Mouse (Mus musculus): ENCODE measurements around the gene Tmem39b. TPM values are rescaled to one million over a fixed set of nuclear protein-coding genes. Genes with fewer than 3 reads are reported as not detected.

Tmem39b gene
- polyA plus RNA-seq, 1 experiment from 2014 or later, result 16.1 TPM

DNA sequence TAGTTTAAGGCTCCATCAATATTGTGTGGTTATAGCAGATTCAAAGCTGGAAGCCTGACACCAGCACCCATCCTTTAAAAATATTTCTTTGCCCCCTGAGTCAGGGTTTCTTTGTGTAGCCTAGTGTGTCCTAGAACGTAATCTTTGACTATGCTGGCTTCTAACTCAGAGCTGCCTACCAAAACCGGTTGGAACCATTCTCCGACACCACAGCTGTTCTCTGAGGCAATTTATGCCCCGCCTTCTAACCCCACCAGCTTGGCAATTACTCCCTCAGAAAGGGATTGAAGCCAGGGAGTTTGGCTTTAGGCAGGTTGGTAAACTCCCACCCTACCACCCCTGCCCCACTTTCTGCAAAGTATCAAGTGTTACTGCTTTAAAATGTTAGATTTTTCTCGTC, 54.9 kb downstream of the Tmem39b start:
- H3K27me3 ChIP-seq (ENCODE audit: control insufficient read depth, insufficient read depth, low read length), result no peaks in the 10 kb centered on the region
- 54% methylated on average over 5 of the region's 5 CpGs for WGBS (ENCODE audit: insufficient replicate concordance)
- peak overlapping the region; percentile 8; the same call in 1 of the 2 replicates for H3K4me3 ChIP-seq (ENCODE audit: low read depth, low read length)
- no peak overlapping the region for H3K9ac ChIP-seq (ENCODE audit: low read depth, low read length)
- peaks cover 13% of the 10 kb centered on the region; the same call in 1 of the 2 replicates for H3K4me1 ChIP-seq (ENCODE audit: control insufficient read depth, insufficient read depth, low read length)
- ATAC-seq (replicated peaks; ENCODE audit: insufficient number of reproducible peaks, low FRiP score, low TSS enrichment), result no peak
- peaks cover 24% of the 10 kb centered on the region for H3K36me3 ChIP-seq (ENCODE audit: control insufficient read depth, insufficient read depth, low read length)
- no peak overlapping the region for H3K27ac ChIP-seq (ENCODE audit: low read depth, low read length)
- peak overlapping the region; percentile 20; the same call in 1 of the 2 replicates for H3K4me2 ChIP-seq
- no peaks in the 10 kb centered on the region for H3K9me3 ChIP-seq (replicated peaks; ENCODE audit: control insufficient read depth, low read length)

DNA sequence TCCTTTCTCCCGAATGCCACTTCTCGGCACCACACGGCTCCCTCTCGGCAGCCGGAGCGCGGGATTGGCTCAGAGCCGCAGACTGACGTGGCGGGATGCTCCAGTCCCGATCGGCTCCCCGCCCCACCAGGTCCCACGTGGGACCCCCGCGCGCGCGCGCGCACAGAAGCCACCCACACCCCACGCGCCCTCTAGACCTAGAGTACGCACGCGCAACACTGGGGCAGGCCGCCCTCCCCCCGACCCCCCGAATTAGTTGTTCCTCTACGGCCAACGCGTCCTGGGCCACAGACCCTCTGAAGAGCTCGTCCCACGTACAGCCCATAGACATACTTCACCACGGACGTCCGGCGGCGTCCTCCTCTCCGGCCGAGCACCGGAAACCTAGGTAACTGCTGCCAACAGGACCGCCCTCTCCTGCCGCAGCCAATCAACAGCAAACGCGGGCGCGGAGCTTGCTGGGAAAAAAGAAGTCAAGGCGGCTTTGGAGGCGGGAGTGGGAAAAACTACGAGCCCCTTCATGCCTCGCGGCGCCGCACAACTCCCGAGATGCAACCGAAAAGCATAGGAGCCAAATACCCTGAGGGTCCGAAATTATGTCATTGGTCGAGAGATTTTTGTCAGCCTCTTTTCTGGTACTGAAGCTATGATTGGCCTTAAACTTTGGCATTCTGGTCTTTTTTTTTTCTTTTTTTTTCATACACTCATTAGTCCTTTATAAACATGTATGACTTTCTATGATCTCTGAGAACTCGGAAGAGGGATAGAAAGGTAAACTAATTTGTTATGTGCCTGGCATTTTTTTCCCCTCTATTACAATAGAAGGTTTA, 55.8 kb downstream of the Tmem39b start, which contains the start of gene Txlna:
Txlna (minus strand) TSS at position 428 of the 830 bp plus-strand sequence.
- H3K36me3 ChIP-seq (ENCODE audit: control insufficient read depth, insufficient read depth, low read length), result peaks cover 27% of the 10 kb centered on the region
- no peaks in the 10 kb centered on the region for H3K27me3 ChIP-seq (ENCODE audit: control insufficient read depth, insufficient read depth, low read length)
- peak within 1 kb of the TSS; percentile 94 for H3K27ac ChIP-seq (ENCODE audit: low read depth, low read length)
- no peaks in the 10 kb centered on the region for H3K9me3 ChIP-seq (replicated peaks; ENCODE audit: control insufficient read depth, low read length)
- peak within 1 kb of the TSS; percentile 83 for H3K9ac ChIP-seq (ENCODE audit: low read depth, low read length)
- peak within 1 kb of the TSS; percentile 96 for H3K4me2 ChIP-seq
- ATAC-seq (replicated peaks; ENCODE audit: insufficient number of reproducible peaks, low FRiP score, low TSS enrichment), result peak; percentile 96
- H3K4me3 ChIP-seq (ENCODE audit: low read depth, low read length), result peak within 1 kb of the TSS; percentile 69
- H3K4me1 ChIP-seq (ENCODE audit: control insufficient read depth, insufficient read depth, low read length), result peaks cover 13% of the 10 kb centered on the region; the same call in 1 of the 2 replicates
- under 1% methylated on average over 60 of the region's 60 CpGs for WGBS (ENCODE audit: insufficient replicate concordance)

DNA sequence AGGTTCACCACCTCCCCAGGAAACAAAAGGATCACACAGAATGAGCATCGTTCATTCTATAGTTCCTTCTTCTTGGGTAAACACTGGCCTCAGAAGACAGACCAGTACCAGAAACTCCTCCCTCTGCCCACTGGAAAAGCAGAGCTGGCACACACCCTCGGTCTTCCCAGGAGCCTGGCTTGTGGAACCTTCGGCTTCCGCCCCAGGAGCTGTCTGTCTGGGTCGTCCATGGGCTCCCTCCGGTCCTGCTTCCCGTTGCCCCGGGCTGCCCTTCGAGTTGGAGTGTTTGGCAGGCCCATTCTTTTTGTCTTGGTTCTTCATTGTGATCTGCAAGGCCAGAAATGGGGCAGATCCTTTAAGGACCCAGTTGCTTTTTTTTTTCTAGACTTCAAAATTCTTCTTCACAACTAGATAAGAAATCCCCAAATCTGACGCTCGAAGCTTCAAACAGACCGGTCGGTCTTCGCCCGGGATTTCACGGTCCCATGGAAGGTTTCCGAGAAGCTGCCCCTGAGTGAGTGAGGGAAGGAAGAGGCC, 56.5 kb downstream of the Tmem39b start:
- ATAC-seq (replicated peaks; ENCODE audit: insufficient number of reproducible peaks, low FRiP score, low TSS enrichment), result no peak
- Histone ChIP-seq H3K9ac (ENCODE audit: low read depth, low read length) (peak overlapping the region; percentile 83), H3K9me3 (replicated peaks; ENCODE audit: control insufficient read depth, low read length) (no peaks in the 10 kb centered on the region), H3K4me2 (peak overlapping the region; percentile 96), H3K27ac (ENCODE audit: low read depth, low read length) (peak overlapping the region; percentile 94), H3K4me1 (ENCODE audit: control insufficient read depth, insufficient read depth, low read length) (peaks cover 13% of the 10 kb centered on the region; the same call in 1 of the 2 replicates), H3K27me3 (ENCODE audit: control insufficient read depth, insufficient read depth, low read length) (no peaks in the 10 kb centered on the region), H3K36me3 (ENCODE audit: control insufficient read depth, insufficient read depth, low read length) (peaks cover 31% of the 10 kb centered on the region), H3K4me3 (ENCODE audit: low read depth, low read length) (peak overlapping the region; percentile 69)
- 7% methylated on average over 17 of the region's 17 CpGs for WGBS (ENCODE audit: insufficient replicate concordance)

DNA sequence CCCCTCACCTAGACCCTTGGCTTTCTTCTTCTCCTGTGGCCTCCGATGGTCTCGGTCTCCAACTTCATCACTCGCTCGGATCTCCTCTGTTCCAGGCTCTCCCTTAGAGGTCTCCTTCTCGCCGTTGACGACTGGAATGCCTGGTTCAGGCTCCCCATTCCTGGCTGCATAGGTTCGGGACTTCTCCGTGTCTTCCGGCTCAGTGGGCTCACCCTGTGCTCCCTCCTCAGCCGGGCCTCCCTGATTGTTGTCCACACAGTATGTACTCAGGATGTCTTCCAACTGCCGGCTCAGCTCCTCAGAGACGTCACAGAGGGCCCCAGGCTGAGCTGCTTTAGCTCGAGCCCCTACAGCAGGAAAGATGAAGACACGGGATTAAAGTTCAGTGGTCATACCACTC, 57.4 kb downstream of the Tmem39b start:
- no peaks in the 10 kb centered on the region for H3K27me3 ChIP-seq (ENCODE audit: control insufficient read depth, insufficient read depth, low read length)
- WGBS (ENCODE audit: insufficient replicate concordance), result 84% methylated on average over 15 of the region's 15 CpGs
- peak overlapping the region; percentile 69; the same call in 1 of the 2 replicates for H3K4me3 ChIP-seq (ENCODE audit: low read depth, low read length)
- no peak overlapping the region for H3K27ac ChIP-seq (ENCODE audit: low read depth, low read length)
- no peak for ATAC-seq (replicated peaks; ENCODE audit: insufficient number of reproducible peaks, low FRiP score, low TSS enrichment)
- H3K9me3 ChIP-seq (replicated peaks; ENCODE audit: control insufficient read depth, low read length), result no peaks in the 10 kb centered on the region
- no peak overlapping the region for H3K9ac ChIP-seq (ENCODE audit: low read depth, low read length)
- H3K4me2 ChIP-seq, result peak overlapping the region; percentile 96
- H3K36me3 ChIP-seq (ENCODE audit: control insufficient read depth, insufficient read depth, low read length), result peaks cover 38% of the 10 kb centered on the region
- H3K4me1 ChIP-seq (ENCODE audit: control insufficient read depth, insufficient read depth, low read length), result peaks cover 13% of the 10 kb centered on the region; the same call in 1 of the 2 replicates

DNA sequence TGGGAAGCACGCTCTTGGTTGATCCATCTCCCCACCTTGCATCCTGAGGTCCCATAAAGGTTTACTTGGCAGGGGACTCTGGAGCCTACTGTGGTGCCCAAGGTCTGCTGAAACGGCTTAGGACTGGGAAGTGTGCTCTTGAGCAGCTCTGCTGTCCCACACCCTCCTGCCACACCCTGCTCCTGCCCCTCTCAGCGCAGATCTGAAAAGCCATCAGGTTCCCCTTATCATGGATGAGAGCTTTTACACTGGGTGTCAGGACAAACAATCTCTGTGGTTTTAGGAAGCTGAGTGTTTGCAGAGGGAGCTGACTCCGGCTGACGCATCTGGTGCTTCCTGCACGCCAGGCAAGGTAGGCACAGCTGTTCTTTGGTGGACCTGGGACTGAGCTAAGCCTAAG, 62.8 kb downstream of the Tmem39b start:
- H3K9ac ChIP-seq (ENCODE audit: low read depth, low read length), result no peak overlapping the region
- H3K27ac ChIP-seq (ENCODE audit: low read depth, low read length), result no peak overlapping the region
- no peaks in the 10 kb centered on the region for H3K27me3 ChIP-seq (ENCODE audit: control insufficient read depth, insufficient read depth, low read length)
- no peaks in the 10 kb centered on the region for H3K4me1 ChIP-seq (ENCODE audit: control insufficient read depth, insufficient read depth, low read length)
- no peak overlapping the region for H3K4me2 ChIP-seq
- no peak for ATAC-seq (replicated peaks; ENCODE audit: insufficient number of reproducible peaks, low FRiP score, low TSS enrichment)
- peaks cover 81% of the 10 kb centered on the region for H3K36me3 ChIP-seq (ENCODE audit: control insufficient read depth, insufficient read depth, low read length)
- no peaks in the 10 kb centered on the region for H3K9me3 ChIP-seq (replicated peaks; ENCODE audit: control insufficient read depth, low read length)
- no peak overlapping the region for H3K4me3 ChIP-seq (ENCODE audit: low read depth, low read length)
- WGBS (ENCODE audit: insufficient replicate concordance), result 83% methylated on average over 6 of the region's 6 CpGs

DNA sequence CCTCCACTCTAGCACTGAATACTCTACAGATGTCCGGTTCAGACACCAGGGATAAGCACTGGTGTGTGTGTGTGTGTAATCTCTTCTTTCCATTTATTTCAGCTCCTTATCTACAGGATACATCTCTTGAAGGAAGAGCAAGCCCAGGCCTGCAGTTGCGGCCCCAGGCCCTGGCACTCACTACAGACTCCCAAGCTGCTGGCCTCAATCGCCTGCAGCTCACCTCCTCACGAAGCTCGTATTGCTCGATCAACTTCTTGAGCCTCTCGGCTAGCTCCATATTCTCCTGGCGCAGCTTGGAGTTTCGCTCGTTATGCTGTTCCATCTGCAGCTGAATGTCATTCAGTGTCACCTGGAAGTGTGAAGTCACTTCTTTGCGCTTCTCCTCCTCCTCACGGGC, 64.8 kb downstream of the Tmem39b start:
- Histone ChIP-seq H3K27me3 (ENCODE audit: control insufficient read depth, insufficient read depth, low read length) (no peaks in the 10 kb centered on the region), H3K9ac (ENCODE audit: low read depth, low read length) (no peak overlapping the region), H3K9me3 (replicated peaks; ENCODE audit: control insufficient read depth, low read length) (no peaks in the 10 kb centered on the region), H3K36me3 (ENCODE audit: control insufficient read depth, insufficient read depth, low read length) (peaks cover 80% of the 10 kb centered on the region), H3K4me1 (ENCODE audit: control insufficient read depth, insufficient read depth, low read length) (no peaks in the 10 kb centered on the region), H3K27ac (ENCODE audit: low read depth, low read length) (no peak overlapping the region), H3K4me3 (ENCODE audit: low read depth, low read length) (no peak overlapping the region), H3K4me2 (no peak overlapping the region)
- ATAC-seq (replicated peaks; ENCODE audit: insufficient number of reproducible peaks, low FRiP score, low TSS enrichment), result no peak
- 91% methylated on average over 12 of the region's 12 CpGs for WGBS (ENCODE audit: insufficient replicate concordance)

DNA sequence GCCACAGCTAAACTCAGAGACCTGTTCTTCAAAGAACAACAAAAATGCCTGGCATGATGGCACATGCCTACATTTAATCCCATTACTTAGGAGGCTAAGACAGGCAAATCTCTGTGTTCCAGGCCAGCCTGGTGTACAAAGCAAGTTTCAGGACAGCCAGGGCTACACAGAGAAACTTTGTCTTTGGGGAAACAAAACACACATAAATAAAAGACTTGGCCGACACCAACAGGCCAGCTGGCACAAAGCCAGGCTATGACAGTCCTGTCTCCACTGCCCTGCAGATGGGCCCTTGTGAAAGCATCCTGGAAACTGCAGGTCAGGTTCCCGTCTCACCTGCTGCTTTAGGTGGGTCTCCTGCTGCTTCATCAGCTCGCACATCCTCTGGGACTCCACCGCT, 65.7 kb downstream of the Tmem39b start:
- Histone ChIP-seq H3K9ac (ENCODE audit: low read depth, low read length) (no peak overlapping the region), H3K27ac (ENCODE audit: low read depth, low read length) (no peak overlapping the region), H3K36me3 (ENCODE audit: control insufficient read depth, insufficient read depth, low read length) (peaks cover 71% of the 10 kb centered on the region), H3K4me3 (ENCODE audit: low read depth, low read length) (no peak overlapping the region), H3K9me3 (replicated peaks; ENCODE audit: control insufficient read depth, low read length) (no peaks in the 10 kb centered on the region), H3K27me3 (ENCODE audit: control insufficient read depth, insufficient read depth, low read length) (no peaks in the 10 kb centered on the region), H3K4me1 (ENCODE audit: control insufficient read depth, insufficient read depth, low read length) (no peaks in the 10 kb centered on the region), H3K4me2 (no peak overlapping the region)
- ATAC-seq (replicated peaks; ENCODE audit: insufficient number of reproducible peaks, low FRiP score, low TSS enrichment), result no peak
- WGBS (ENCODE audit: insufficient replicate concordance), result 88% methylated on average over 4 of the region's 4 CpGs

Data from heart, embryonic 11.5 days (tissue).